Mouse (Mus musculus) lung, adult 2 months (tissue): ENCODE results near the gene Nradd.

Experiments used
- CTCF ChIP-seq: fragments of 200-500 bp; IDR thresholded peaks from 2 replicates; pipeline ENCODE4 v1.5.1; 2011; ENCODE audit warnings: mild to moderate bottlenecking, low read length, control low read depth; ENCODE audit not compliant: insufficient read depth
- POLR2A ChIP-seq: fragments of 200-500 bp; IDR thresholded peaks from 2 replicates; pipeline ENCODE4 v1.6.1; 2011; ENCODE audit warnings: low read depth, mild to moderate bottlenecking, control low read depth, low read length, borderline replicate concordance; ENCODE audit errors: extremely low read depth

DNA sequence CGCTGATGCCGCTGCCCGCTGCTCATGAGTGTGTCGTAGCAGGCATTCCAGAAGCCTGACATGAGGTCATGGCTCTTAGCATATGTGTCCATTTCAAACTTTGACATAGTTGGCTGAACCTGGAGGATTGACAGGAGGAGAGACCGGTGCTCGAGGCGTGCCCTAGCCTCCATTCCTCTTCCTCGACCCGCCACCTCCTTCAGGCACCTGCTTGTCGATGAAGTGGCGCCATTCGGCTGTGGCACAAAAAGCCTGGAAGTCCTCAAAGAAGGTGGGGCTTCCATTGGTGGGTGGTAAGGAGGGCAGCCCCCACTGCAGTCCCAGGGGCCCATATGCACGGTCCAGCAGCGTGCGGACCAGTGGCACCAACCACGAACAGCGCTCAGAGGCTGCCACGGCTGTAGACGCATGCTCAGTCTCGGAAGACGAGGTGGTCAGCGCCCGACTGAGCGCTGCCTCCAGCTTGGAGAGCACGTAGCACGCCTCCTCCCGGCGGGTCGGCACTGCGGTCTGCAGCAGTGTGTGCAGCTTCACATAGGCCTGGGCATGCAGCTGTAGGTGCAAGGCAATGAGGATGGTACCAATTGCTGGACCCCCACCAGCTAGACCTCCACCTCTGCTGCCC is 7.5 kb upstream of the Nradd start:
- TF ChIP-seq CTCF (no peak), POLR2A (no peak)
